Mouse (Mus musculus): ENCODE data around the gene Hoxb9. TPM values are rescaled to one million over a fixed set of nuclear protein-coding genes. Genes with fewer than 3 reads are reported as not detected.
A peak's percentile ranks its signal among the peaks of the same experiment; 100 is the strongest.

Hoxb9 gene
- total RNA-seq, 1 experiment = 3.3 TPM

DNA sequence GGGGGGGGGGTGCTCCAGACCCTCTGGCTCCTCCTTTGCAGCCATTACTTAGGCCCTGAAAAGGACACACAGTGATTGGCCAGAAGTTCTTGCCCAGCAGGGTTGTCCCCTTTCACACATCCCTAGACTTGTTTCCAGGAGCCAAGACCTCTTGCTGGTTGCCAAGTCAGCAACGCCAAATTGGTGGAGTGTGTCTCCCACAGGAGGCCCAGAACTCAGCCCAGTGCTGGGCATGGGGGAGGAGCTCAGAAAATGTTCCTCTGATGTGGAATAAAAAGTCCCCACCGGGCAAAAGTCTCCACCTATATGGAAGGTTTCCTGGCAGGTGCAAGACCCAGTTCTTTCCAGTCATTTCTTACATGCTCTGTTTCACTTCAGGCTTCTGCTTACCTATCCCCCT, 12.2 kb upstream of the Hoxb9 start:
- no peak overlapping the region for H3K4me3 ChIP-seq (ENCODE audit: insufficient read depth in 1 of 2, low read depth in 1 of 2, low read length in 2 of 2, poor library complexity in 1 of 2, severe bottlenecking in 1 of 2)
- H3K9me3 ChIP-seq (ENCODE audit: control insufficient read depth, insufficient read depth, low read depth, low read length) = no peaks in the 10 kb centered on the region
- H3K27ac ChIP-seq (ENCODE audit: insufficient read depth, low read depth, low read length, poor library complexity, severe bottlenecking) = no peak overlapping the region
- in situ Hi-C loops (cut with MboI; ENCODE audit: low sequenced_read_pairs in 2 of 2, unreplicated experiment in 2 of 2) = no loop called here
- peaks cover 3 to 6% of the 10 kb centered on the region in 2 experiments; a peak in 3 of 4 replicates for H3K4me1 ChIP-seq (ENCODE audit: control insufficient read depth in 2 of 2, insufficient read depth in 2 of 2, low read length in 2 of 2, poor library complexity in 1 of 2)
- DNase-seq (ENCODE audit: low read depth, low spot score) = no peak
- TF ChIP-seq MAFK (IDR thresholded peaks at IDR 0.05; ENCODE audit: insufficient read depth, low read depth, low read length) = no peak
- no peak for TF ChIP-seq ZNF384 (IDR thresholded peaks at IDR 0.05; ENCODE audit: low read depth, low read length)
- no peak for TF ChIP-seq ZC3H11A (IDR thresholded peaks at IDR 0.05; ENCODE audit: borderline replicate concordance, low read depth, low read length)
- TF ChIP-seq HCFC1 (IDR thresholded peaks at IDR 0.05; ENCODE audit: borderline replicate concordance, insufficient read depth, low read length) = no peak
- no peak for TF ChIP-seq CHD2 (IDR thresholded peaks at IDR 0.05; ENCODE audit: low read depth, low read length)
- peaks cover 5% of the 10 kb centered on the region; the same call in 1 of the 2 replicates for H3K36me3 ChIP-seq (ENCODE audit: control insufficient read depth, insufficient read depth, low read length, poor library complexity, severe bottlenecking)
- H3K9ac ChIP-seq (ENCODE audit: insufficient read depth, low read depth, low read length, poor library complexity, severe bottlenecking) = no peak overlapping the region

DNA sequence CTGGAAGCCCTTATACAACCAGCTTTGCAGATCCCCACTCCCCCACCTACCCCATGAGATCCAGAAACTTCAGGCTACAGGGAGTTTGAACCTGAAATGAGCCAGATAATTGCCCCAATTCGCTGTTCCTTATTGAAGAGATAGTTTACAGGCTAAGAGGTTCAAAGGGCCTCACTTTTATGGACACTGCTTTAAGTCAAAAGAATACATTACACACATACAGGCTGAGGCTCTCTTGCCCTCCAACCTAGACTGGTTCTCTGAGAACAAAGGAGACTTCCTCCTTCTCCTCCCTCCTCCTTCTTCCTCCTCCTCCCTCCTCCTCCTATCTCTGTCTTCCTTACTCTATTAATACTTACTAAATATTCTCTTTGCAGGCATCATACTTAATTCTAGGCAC, 11.7 kb upstream of the Hoxb9 start:
- Histone ChIP-seq H3K4me1 (ENCODE audit: control insufficient read depth in 2 of 2, insufficient read depth in 2 of 2, low read length in 2 of 2, poor library complexity in 1 of 2) (peaks cover 1 to 6% of the 10 kb centered on the region in 2 experiments; a peak in 3 of 4 replicates), H3K4me3 (ENCODE audit: insufficient read depth in 1 of 2, low read depth in 1 of 2, low read length in 2 of 2, poor library complexity in 1 of 2, severe bottlenecking in 1 of 2) (no peak overlapping the region), H3K27ac (ENCODE audit: insufficient read depth, low read depth, low read length, poor library complexity, severe bottlenecking) (no peak overlapping the region), H3K9me3 (ENCODE audit: control insufficient read depth, insufficient read depth, low read depth, low read length) (no peaks in the 10 kb centered on the region), H3K9ac (ENCODE audit: insufficient read depth, low read depth, low read length, poor library complexity, severe bottlenecking) (no peak overlapping the region), H3K36me3 (ENCODE audit: control insufficient read depth, insufficient read depth, low read length, poor library complexity, severe bottlenecking) (peaks cover 5% of the 10 kb centered on the region)
- no peak for DNase-seq (ENCODE audit: low read depth, low spot score)
- in situ Hi-C loops (cut with MboI; ENCODE audit: low sequenced_read_pairs in 2 of 2, unreplicated experiment in 2 of 2) = no loop called here
- TF ChIP-seq ZNF384 (IDR thresholded peaks at IDR 0.05; ENCODE audit: low read depth, low read length) (no peak), MAFK (IDR thresholded peaks at IDR 0.05; ENCODE audit: insufficient read depth, low read depth, low read length) (no peak), ZC3H11A (IDR thresholded peaks at IDR 0.05; ENCODE audit: borderline replicate concordance, low read depth, low read length) (no peak), CHD2 (IDR thresholded peaks at IDR 0.05; ENCODE audit: low read depth, low read length) (no peak), HCFC1 (IDR thresholded peaks at IDR 0.05; ENCODE audit: borderline replicate concordance, insufficient read depth, low read length) (no peak)

DNA sequence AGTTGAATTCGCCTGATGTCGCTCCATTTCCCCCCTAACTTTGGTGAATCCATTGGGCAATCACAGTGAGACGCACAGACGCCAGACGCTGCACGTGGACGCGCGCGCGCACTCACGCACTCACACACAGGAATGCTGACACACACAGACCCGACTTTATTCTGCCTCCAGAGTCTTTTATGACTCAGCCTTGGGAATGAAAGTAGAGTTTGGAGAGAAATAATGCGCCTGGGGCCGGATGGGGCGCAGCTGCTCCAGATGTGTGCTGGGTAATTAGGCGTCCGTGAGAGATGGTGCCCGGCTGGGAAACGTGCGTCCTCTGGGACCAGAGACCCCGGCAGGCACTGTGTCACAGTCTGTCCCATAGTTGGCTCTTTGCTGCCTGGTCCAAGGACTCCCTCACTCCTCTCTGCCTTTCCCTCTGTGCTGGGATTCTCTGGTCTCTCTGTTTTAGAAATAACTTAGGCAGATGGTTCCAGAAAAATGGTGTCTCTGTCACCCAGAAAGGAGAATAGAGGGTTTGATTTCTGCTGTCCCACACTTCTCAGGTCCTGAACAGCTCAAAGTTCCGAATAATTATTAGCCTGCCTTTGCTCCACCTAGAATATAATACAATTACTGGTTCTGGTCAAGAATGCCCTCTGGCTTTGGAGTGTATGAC, 10.8 kb upstream of the Hoxb9 start:
- Histone ChIP-seq H3K4me1 (ENCODE audit: control insufficient read depth in 2 of 2, insufficient read depth in 2 of 2, low read length in 2 of 2, poor library complexity in 1 of 2) (peaks cover 0 to 2% of the 10 kb centered on the region in 2 experiments; a peak in 1 of 4 replicates), H3K36me3 (ENCODE audit: control insufficient read depth, insufficient read depth, low read length, poor library complexity, severe bottlenecking) (peaks cover 5% of the 10 kb centered on the region), H3K9me3 (ENCODE audit: control insufficient read depth, insufficient read depth, low read depth, low read length) (no peaks in the 10 kb centered on the region), H3K9ac (ENCODE audit: insufficient read depth, low read depth, low read length, poor library complexity, severe bottlenecking) (peak overlapping the region; percentile 10; the same call in 1 of the 2 replicates), H3K27ac (ENCODE audit: insufficient read depth, low read depth, low read length, poor library complexity, severe bottlenecking) (no peak overlapping the region), H3K4me3 (ENCODE audit: insufficient read depth in 1 of 2, low read depth in 1 of 2, low read length in 2 of 2, poor library complexity in 1 of 2, severe bottlenecking in 1 of 2) (no peak overlapping the region; a peak in 1 of 4 replicates)
- DNase-seq (ENCODE audit: low read depth, low spot score) = no peak
- in situ Hi-C loops (cut with MboI; ENCODE audit: low sequenced_read_pairs in 2 of 2, unreplicated experiment in 2 of 2) = no loop called here
- 0 out of 2 replicates have a peak, but pooled peaks have one; percentile 45 for TF ChIP-seq MAFK (IDR thresholded peaks at IDR 0.05; ENCODE audit: insufficient read depth, low read depth, low read length)
- TF ChIP-seq ZNF384 (IDR thresholded peaks at IDR 0.05; ENCODE audit: low read depth, low read length) = no peak

DNA sequence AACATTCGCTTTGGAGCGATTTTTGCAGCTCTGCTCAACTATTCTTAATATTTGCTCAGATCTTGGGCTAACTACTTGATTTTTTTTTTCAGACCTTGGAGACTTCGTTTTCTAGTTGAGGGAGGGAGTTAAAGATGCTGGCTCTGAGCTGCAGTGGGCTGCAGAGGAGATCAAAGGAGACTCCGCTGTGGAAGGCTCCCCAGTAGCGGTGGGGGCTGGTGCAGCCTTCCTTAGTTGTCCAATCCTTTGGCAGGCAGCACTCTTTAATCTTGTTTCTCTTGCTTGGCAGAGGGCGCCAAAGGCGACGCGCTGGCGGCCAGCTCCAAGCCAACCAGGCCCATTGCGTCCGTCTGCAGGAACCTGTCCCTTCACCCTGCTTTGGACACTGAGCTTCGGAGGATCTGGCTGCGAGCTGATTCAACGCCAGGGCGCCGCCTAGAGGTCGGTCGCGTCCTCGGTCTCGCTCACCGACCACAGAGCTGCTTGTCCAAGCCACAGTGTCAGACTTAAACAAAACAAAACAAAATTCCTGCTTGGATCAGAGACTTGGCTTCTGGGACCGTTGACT, 9.8 kb upstream of the Hoxb9 start:
- peaks cover 5% of the 10 kb centered on the region for H3K36me3 ChIP-seq (ENCODE audit: control insufficient read depth, insufficient read depth, low read length, poor library complexity, severe bottlenecking)
- H3K27ac ChIP-seq (ENCODE audit: insufficient read depth, low read depth, low read length, poor library complexity, severe bottlenecking) = no peak overlapping the region
- H3K4me1 ChIP-seq (ENCODE audit: control insufficient read depth in 2 of 2, insufficient read depth in 2 of 2, low read length in 2 of 2, poor library complexity in 1 of 2) = 0 out of 4 replicates have a peak, but pooled peaks cover 0 to 2% of the 10 kb centered on the region in 2 experiments
- no peak for TF ChIP-seq ZNF384 (IDR thresholded peaks at IDR 0.05; ENCODE audit: low read depth, low read length)
- no peak for TF ChIP-seq HCFC1 (IDR thresholded peaks at IDR 0.05; ENCODE audit: borderline replicate concordance, insufficient read depth, low read length)
- TF ChIP-seq ZC3H11A (IDR thresholded peaks at IDR 0.05; ENCODE audit: borderline replicate concordance, low read depth, low read length) = no peak
- no peak for TF ChIP-seq CHD2 (IDR thresholded peaks at IDR 0.05; ENCODE audit: low read depth, low read length)
- no peak for TF ChIP-seq MAFK (IDR thresholded peaks at IDR 0.05; ENCODE audit: insufficient read depth, low read depth, low read length)
- H3K9me3 ChIP-seq (ENCODE audit: control insufficient read depth, insufficient read depth, low read depth, low read length) = no peaks in the 10 kb centered on the region
- in situ Hi-C loops (cut with MboI; ENCODE audit: low sequenced_read_pairs in 2 of 2, unreplicated experiment in 2 of 2) = no loop called here
- DNase-seq (ENCODE audit: low read depth, low spot score) = no peak
- H3K9ac ChIP-seq (ENCODE audit: insufficient read depth, low read depth, low read length, poor library complexity, severe bottlenecking) = no peak overlapping the region
- no peak overlapping the region for H3K4me3 ChIP-seq (ENCODE audit: insufficient read depth in 1 of 2, low read depth in 1 of 2, low read length in 2 of 2, poor library complexity in 1 of 2, severe bottlenecking in 1 of 2)

Data from ES-E14 (cell line).